Mouse (Mus musculus) forelimb bud, embryonic 11.5 days (tissue): Measurements from ENCODE around the gene Gm12166.
"Not testable (repeated sequence)": the region's sequence is repeated elsewhere in the genome, so short reads cannot be mapped to it uniquely, and the experiment has no call there.

Source experiments
- DNase-seq: peaks from one replicate; pipeline ENCODE4 v3.0.0-alpha.2; 2012; ENCODE audit warnings: low read depth, low spot score

The Gm12166 gene

DNA sequence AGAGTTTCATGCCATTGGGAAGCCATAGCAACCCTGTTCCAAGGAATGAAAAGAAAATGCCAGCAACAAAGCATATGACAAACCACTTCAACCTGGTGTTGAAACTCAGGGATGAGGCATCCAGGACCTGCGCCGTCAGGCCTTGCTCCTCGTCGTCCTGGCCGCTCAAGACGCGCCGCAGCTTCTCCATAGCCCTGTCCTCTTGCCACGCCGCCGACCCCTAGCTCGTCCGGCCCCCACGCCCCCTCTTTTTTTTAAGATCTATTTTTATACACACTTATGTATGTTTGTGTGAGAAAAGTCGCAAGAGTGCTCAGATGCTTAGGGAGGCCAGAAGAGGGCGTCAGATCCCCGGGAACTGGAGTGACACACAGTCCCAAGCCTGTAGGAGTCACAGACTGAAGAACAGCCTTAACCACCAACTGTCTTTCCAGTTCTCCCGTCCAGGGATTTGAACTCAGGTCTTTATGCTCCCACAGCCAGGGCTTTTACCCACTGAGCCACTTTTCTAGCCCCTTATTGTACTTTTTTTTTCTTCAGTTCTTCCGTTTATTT is at the start of gene Gm12166:
Gene Gm12166 (minus strand): TSS at position 217 of the 555 bp plus-strand sequence.
- not testable (repeated sequence) for DNase-seq

DNA sequence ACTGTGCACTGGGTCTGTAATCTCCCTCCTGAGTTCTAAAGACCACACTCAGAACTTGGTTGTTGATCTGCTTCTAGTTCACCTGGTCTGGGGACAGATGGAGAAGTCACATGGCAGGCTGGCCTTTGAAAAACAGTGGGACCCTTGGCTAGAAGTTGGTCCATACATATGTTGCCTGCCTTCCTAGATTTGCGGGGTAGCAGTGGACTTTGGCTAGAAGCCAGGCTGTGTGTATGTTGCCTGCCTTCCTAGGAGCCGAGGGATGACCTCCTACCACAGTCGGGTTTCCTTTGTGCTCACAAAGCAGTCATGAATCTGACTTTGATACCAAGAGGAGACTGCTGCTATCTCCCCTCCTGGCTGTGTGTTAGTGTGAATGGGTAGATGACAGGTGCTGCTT is 44.9 kb upstream of the Gm12166 start:
- DNase-seq = no peak

DNA sequence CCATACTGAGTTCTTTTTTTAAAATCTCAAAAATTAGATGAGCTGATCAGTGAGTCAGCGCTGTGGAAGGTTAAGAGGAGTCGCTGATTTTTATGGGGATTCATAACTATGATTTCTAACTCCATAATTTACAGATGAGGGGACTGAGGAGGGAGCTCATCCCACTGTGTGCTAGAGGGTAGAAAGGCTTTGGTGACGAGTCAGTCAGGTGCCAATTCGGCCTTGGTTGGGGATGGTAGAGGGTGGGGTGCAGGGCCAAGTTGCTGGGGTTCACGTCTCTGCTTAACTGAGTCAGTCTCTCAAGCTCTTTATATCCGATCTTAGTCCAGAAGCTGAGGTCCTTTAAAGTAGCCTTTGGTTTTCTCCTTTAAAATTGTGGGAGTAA is 44.1 kb upstream of the Gm12166 start:
- no peak for DNase-seq

DNA sequence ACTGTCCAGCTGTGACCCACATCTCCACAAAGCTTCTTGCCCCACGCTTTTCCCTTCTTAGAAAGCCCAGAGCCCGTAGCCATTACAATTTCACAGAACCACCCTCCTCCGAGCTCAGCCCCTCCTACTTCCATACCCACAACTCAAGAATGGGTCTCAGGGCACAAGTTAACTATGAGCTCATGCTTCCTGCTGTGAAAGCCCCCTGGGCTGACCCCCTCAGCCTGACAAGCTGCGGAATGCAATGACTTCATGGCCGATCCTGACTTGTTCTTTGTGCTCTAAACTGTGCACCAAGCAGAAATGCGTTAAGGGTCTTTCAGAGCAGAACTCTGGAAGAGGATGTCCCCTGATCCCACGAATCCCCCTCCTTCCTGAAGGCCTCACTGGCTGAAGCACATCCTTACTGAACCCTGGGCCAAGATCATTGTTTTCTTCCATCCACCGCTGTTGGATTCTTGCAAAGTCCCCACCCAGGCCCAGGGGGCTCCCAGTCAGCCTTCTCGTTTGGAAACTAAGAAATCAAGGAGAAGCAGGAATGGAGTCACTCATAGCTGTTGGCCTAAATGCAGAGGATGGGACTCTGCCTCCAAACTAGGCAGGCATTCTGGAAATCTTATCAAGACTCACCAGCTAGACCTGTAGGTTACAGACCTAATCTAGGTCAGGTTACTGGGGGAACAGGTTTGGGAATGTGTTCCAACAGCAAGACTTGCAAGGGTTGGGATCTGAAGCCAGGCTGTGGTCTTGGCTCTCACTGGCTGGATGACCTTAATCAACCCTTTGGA is 43.5 kb upstream of the Gm12166 start:
- DNase-seq = no peak

DNA sequence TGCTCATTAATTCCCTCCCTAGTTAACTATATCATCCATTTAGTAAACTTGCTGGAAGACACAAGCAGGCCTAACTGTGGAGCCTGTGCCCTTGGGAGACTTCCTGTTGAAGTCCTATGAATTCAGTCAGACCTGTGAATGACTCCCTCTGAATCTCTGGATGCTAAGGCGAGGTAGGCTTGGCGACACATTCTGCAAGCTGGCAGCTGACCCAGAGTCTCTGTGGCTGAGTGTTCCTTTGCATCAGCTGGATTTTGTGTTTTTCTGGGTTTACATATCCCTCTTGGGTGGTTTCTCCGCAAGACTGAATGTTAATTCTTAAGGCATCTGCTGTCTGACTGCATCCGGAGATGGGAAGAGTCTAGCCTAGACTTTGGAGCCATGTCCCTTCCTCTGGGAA is 40.0 kb upstream of the Gm12166 start:
- DNase-seq = no peak

DNA sequence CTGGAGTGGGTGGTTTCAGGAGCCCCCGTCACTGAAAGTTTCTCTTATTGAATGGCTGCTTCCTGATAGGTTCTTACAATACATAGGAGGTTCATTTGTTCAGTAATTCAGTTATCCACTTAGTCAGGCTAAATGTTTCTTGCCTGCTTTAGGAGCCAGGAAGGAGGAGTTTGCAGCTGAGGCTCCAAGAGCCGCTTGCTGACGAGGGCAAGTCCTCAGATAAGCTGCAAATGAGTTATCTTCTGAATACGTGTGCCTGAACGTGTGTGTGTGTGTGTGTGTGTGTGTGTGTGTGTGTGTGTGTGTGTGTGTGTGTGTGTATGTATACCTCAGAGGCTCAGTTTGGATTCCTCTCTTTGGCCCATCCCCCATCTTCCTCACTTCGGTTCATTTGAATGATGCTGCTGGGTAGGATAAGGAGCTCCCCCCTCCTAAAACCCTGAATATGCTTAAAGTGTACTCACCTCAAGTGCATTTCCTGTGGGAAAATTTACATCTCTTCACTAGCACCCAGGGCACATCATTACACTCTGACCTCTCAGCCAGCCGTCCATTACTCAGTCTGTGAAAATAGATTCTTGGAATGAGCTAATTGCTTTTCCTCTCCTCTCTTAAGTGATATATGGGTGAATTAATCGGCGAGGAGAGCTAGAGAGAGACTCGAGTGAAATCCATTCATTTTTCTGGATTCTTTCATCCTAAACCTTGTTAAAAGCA is 39.0 kb upstream of the Gm12166 start:
- DNase-seq = no peak

DNA sequence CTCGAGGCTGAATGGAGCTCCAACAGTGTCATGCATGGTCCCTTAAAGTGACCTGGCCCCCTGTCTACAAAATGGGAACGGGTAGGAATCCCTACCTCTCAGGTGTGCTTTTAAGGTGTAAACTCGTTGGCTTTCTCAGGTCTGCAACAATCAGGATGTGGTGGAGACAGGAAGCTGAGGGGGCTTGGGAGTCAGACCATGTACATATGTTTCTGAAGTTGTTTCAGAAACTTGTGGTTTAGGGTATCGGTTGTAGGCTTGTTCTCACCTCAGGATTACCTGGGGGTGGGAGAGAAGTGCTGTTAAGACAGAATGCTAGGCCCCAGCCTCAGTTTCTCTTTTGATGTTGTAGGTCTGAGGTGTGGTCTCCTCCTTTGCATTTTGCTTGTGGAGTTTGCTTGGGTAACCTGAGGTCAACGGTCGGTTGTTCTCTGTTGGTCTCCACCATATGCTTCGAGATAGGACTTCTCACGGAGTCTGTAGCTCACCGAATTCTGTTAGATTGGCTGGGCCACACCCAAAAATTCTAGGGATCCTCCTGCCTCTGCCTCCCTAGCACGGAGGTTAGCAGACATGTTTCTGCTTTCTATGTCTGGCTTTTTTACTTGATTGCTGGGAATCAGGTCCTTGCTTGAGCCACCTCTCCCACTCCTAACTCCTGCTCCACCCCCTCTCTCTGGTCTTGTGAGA is 38.1 kb upstream of the Gm12166 start:
- DNase-seq = no peak

DNA sequence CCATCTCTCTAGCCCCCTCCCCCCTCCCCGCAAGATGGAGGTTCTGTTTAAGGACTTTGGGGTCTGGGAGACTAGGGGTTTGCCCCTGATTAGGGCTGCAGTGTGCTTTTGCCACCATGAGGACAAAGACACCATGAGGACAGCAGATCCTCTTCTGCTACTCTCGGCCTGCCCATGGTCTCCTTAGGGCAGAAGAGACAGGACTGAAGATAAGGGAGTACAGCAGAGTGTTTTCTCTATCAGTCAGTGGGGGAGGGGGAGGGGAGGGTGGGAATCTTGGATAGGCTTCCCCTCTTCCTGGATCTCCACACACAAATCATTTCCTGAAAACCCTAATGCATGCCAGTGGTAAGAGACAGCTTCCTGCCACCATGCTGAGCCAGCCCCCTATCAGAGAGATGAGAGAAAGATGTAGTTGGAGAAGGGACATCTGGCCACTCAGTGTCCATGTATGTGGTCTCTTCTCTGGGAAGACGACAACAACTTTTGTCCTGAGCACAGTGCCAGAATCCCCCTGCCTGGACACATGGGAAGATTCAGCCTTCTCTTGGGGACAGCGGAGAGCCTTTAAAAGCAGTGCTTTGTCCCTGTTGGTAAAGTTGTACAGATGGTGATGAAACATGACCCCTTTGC is 37.1 kb upstream of the Gm12166 start:
- DNase-seq = no peak

DNA sequence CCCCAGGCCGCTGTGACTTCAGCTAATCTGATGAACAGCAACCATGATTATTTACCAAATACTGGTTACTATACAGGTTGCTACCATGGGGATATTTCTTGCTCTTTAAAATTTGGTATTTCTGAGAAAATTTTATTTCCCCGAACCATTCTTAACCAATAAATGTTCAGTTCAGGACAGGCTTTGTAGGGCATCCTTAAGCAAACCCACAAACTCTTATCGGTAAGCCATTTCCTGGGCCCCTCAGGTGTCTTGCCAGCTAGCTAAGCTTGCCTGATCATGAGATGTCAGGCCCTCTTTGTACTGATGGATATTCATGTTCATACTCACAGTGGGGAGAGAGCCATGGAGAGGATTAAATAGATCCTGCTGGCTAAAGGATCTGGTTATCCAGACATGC is 34.3 kb upstream of the Gm12166 start:
- no peak for DNase-seq

DNA sequence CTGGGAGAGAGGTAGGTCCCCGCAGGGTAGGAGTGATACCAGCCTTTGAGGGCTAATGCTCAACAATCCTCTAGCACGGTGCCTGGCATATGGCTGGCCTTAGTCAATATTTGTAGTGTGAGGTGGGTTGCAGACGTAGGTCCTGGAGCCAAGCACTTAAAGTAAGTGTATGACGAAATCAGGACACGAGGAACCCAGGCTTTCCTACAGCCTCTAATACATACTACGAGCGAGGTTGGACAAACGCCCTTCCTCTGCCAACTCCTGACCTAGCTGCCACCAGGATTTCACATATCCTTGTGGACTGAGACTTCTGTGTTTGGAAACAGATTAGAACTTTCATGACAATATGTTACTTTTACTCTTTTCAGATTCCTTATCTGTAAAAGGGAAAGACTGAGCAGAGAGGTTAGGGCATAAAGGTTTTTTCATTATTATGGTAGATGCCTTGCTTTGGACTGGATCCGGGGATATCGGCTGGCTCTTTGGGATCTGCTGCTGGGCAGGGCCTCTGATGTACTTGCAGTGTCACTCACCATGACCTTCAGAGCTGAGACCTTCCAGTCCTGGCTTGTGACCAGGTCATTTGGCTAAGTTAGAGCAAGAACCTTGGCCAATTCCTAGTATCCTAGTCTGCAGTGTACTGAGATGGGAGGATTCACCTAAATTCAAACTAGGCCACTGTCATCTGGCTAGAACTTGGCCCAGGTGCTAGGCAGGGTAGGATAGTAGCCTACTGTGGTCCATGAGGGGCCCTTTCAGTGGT is 33.5 kb upstream of the Gm12166 start:
- no peak for DNase-seq

DNA sequence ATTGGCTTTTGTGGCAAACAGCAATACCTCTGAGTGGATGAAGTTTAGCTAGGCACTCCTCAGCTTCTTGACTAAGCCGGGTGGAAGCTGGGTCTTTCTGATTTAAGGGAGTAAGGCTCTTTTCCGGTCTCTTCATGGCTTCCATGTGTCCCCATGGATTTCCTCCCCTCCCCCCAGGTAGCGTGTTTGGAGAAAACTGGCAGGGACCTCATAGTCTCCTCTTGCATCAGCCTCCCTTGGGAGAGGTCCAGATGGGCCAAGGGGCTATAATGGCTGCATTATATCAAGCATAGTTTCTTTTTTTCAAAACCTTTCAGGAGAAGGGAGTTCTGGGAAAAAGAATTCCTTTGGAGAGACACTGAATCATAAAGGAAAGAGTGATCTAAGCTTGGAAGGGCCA is 32.4 kb upstream of the Gm12166 start:
- no peak for DNase-seq

DNA sequence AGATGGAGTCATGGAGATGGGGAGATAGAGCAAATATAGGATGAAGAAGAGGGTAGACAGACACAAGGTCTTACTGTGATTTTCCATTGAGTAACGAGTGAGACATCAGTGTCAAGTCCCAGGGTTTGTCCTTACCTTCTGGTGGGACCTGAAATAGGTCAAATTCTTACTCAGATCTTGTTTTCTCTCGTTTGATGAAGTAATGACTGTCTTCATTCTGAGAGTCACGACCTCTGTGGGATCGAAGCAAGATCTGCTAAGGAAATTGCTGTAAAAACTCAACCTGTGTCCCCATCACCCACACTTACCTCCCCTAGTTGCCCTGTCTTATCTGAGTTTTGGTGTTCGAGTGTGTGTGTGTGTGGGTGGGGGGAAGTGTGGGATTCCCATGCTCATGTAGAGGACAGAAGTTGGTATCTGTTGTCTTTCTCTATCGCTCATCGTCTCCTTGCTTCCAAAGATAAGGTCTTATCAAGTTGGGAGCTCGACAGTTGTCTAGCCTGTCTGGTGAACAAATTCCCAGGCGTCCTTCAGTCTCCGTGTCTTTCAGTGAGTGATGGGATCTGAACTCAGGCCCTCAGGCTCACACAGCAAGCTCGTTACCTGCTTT is 31.8 kb upstream of the Gm12166 start:
- DNase-seq = no peak

DNA sequence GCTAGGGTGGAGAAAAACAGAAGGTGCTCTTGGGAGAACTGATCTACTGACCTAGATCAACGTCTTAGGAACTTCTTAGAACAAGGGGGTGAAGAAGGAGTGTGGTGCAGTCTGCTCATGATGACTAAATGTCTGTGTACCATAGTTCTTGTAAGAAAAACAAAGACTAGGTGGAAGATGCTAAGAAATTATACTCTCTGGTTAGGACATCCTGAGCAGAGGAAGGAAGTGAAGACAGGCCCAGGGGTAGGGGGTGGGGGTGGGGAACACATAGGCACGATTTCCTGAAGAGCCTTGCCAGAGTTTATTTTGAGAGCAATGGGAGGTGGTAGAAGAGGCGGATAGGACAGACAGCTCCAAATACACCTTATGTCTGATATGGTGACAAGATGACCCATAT is 31.3 kb upstream of the Gm12166 start:
- no peak for DNase-seq

DNA sequence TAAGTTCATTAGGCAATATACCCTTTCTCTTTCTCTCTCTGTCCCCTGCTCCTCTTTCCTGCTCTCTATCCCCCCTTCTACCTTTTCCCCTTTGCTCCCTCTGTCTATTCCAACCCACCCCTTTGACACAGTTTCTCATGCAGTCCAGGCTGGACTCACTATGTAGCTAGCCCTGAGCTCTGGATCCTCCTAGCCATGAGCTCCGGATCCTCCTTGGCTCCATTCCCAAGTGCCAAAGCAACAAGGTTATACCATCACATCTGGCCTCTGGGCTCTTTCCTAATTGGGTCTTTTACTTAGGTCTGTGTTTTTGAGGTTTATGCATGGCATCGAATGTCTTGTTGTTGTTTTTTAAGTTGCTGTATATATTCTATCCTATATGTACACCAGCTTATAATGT is 29.0 kb upstream of the Gm12166 start:
- DNase-seq = no peak

DNA sequence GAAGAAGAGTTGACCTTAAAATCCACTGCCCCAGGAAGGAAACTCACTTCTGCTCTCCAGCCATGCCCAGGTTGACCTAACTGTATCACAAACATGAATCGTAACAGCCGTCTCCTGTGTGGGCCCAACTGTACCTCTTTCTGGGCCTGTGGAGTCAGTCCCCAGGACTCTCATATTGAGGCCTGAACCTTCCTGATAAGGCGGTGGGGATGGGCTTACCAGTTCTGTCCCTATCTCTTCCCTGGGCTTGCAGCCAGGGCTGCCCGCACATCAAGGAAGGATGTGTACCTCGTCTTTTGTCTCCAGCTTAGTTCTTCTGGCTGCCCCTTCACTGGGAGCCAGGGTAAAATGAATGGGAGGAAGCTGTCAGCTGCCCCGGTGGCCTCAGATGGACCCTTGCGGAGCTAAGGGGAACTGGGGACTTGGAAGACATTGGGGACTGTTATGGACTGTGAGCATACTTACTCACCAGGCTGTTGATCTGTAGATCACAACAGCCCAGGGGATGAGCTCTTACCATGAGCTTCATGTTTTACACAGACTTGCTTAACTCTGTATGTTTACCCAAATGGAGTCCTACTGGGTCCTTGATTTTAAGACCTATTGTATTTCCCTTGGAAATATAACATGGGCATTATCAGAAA is 25.7 kb upstream of the Gm12166 start:
- no peak for DNase-seq

DNA sequence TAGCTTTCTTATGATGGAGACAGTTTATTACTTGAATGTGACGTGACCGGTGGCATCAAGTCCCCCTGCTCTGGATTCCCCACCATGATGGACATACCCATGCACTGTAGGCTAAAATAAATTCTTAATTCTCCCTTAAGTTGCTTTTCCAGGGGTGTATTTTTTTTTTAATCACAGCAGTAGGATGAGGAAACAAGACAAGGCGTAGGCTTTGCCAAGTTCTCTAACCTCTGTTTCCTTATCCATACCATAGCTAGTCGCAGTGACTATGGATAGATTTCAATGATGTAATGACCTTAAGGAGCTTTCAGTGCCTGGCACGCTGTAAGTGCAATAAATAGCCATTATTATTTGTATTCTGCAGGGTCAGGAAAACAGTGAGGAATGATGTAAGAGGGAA is 25.2 kb upstream of the Gm12166 start:
- no peak for DNase-seq

DNA sequence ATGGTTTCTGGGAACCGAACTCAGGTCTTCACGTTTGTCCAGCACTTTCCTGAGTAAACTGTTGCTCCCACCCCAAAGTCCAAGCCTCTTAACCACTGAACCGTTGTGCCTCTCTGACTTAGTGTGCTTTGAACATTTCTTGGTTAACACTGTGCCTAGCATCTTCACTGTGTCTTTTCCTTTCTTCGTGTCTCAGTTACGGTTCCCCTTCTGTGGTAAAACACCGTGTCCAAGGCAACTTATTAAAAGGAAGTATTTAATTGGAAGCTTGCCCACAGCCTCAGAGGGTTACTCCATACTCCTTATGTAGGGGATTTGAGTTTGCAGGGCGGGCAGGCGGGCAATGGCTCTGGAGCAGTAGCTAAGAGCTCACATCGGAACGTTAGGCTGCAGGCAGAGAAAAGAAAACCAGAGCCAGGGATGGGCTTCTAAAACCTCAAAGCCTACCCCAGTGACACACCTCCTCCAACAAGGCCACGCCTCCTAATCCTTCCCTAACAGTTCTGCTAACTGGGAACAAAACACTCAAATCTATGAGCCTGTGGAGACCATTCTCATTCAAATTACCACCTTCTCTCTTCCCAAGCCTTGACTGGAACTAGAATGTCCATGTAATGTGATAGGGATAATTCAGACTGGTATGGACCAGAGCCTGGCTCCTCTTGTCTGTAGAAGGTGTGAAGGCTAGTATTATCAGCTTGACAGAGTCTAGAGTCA is 24.5 kb upstream of the Gm12166 start:
- no peak for DNase-seq

DNA sequence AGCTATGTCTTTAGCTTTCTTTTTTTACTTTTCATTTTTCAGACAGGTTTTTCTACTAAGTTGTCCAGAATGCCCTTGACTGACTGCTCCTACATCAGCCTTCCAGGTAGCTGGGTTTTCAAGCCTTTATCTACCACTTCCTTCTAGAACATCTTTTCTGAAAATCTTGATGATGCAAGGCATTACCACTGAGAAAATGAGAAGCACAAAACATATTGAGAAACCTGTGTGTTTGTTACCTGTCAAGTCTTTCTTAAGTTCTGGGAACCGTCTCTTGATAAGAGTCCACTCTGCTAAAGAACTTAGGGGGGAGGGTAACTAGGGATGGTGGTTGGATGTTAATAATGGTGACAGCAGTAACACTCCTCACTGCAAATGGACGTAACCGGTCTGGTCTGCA is 23.4 kb upstream of the Gm12166 start:
- no peak for DNase-seq

DNA sequence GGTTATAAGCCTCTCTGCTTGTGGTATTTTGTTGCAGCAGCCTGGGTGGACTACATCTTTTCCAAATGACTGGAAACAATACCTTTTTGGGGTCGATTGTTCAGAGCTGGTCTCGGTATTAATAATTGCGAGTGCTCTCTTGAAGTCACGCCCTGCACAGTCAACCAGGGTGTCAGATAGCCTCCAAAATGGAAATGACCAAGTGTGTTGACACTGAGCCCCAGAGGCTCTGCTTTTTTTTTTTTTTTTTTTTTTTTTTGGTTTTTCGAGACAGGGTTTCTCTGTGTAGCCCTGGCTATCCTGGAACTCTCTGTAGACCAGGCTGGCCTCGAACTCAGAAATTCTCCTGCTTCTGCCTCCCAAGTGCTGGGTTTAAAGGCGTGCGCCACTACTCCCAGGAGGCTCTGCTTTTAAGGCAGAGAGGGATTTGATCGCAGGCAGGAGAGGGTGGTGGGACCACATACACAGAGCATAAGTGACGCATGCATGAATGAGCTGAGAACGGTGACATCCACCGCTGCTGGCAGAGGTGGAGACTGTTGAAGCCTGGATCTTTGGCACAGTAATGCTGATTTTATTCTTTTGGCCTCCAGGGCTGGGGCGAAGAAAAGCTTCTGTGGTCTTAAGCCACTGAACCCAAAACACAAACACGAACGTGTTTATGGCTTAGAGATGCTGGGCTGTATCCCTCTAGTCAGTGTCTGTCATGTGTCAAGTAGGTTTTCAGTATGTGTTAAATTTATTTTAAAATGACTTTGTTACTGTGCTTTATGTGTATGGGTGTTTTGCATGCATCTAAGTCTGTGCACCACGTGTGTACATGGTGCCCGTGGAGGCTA is 21.9 kb upstream of the Gm12166 start:
- no peak for DNase-seq
